Mouse (Mus musculus): Measurements from ENCODE around the gene Agap1.

DNA sequence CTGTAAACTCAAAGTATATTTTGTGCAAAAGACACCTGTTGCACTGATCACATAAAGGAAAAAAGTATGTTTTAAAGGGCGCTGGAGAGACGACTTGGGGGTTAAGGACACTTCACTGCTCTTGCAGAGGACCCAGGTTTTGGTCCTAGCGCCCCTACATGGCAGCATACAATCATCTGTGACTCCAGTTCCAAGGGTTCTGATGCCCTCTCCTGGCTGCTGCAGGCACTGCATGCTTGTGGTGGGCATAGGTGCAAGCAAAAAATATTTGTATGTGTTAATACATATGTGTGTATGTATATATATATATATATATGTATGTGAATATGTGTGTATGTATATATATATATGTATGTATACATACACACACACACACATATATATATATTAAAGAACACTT is 298.1 kb downstream of the Agap1 start:
- TF ChIP-seq CTCF (IDR thresholded peaks at IDR 0.05; ENCODE audit: borderline replicate concordance, extremely low read depth, insufficient read depth, insufficient read length) (peak; percentile 50; the same call in 1 of the 2 replicates), POLR2A (IDR thresholded peaks at IDR 0.05; ENCODE audit: borderline replicate concordance, extremely low read depth, insufficient read depth, insufficient read length, poor library complexity, severe bottlenecking) (no peak)

All from brain, embryonic 14.5 days (tissue).